Mouse (Mus musculus): ENCODE data around the gene Ephb2.

- no peak for TF ChIP-seq EP300 (IDR thresholded peaks at IDR 0.05; ENCODE audit: low read depth)
- TF ChIP-seq CTCF (IDR thresholded peaks at IDR 0.05; ENCODE audit: low read depth) = 0 out of 2 replicates have a peak, but pooled peaks have one; percentile 12
Measured at GRCm38 (mm10) chr4:136667757-136668156, 168.0 kb downstream of the Ephb2 start.
